In genomic region chr8:120401712-120402111, GRCm38 (mm10) we compare ENCODE assay signal across 19 mouse cellular contexts.
"Had no signal": no experiment of that assay in that cellular context is flagged by ENCODE, and none has a peak within 500 bp of the region (broad histone marks: within the 10 kb centered on the region; RNA-seq: fewer than 3 reads in every experiment).

No protein-coding gene starts in this region.

- H3K9ac ChIP-seq: liver, embryonic 15.5 days; lung, embryonic 14.5 days; neural tube, embryonic 12.5 days; neural tube, embryonic 15.5 days had no signal

- H3K4me3 ChIP-seq: layer of hippocampus, adult 2 months; liver, embryonic 15.5 days; megakaryocyte, embryonic 14.5 days; neural tube, embryonic 12.5 days; neural tube, embryonic 15.5 days had no signal

- H3K36me3 ChIP-seq: liver, embryonic 15.5 days; neural tube, embryonic 12.5 days; neural tube, embryonic 15.5 days had no signal

- H3K9me3 ChIP-seq: liver, embryonic 15.5 days; megakaryocyte, embryonic 14.5 days; neural tube, embryonic 12.5 days; neural tube, embryonic 15.5 days had no signal

- H3K27ac ChIP-seq: kidney, postnatal 0 days; layer of hippocampus, adult 2 months; liver, embryonic 15.5 days; macrophage; neural tube, embryonic 12.5 days; neural tube, embryonic 15.5 days; stomach, postnatal 0 days had no signal

- DNase-seq: kidney, adult 2 months; layer of hippocampus, adult 9-11 months; lung, embryonic 14.5 days; midbrain, embryonic 14.5 days; right cerebral cortex, adult 18-20 months; right cerebral cortex, postnatal 14 days; right cerebral cortex, postnatal 4 days; thymus, postnatal 25 days had no signal

- H3K4me2 ChIP-seq: liver, embryonic 15.5 days; lung, embryonic 14.5 days; midbrain, embryonic 11.5 days; neural tube, embryonic 12.5 days; neural tube, embryonic 15.5 days had no signal

- H3K27me3 ChIP-seq: megakaryocyte, embryonic 14.5 days; neural tube, embryonic 12.5 days; neural tube, embryonic 15.5 days had no signal

- ATAC-seq: intestine, embryonic 16.5 days; lung, postnatal 0 days had no signal
